8 mouse cellular contexts compared by ENCODE assay signal in the genomic region with DNA sequence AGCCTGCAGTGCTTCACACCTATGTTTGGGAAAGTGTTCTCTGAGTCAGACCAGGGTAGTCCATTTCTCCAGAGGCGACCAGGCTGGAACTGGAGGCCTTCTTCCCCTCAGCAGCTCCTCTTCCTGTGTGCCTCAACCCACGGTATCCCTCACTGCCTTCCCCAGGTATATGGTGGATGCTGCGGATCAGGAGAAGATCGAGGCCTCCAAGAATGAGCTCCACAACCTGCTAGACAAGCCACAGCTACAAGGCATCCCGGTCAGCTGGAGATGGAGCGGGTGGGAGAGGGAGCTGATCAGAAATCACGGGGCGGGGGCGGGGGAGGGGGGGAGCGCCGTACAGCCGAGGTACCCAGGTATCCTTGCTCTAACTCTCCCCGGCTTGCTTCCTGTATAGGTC. TPM values are rescaled to one million over a fixed set of nuclear protein-coding genes. Genes with fewer than 3 reads are reported as not detected.
DNase-seq lines count a peak whose midpoint lies in the region; ATAC-seq lines count a peak whose summit lies in the region.

No protein-coding gene starts in this region.

- H3K9me3 ChIP-seq in kidney, embryonic 15.5 days (replicated peaks) = no peaks in the 10 kb centered on the region
- H3K9me3 ChIP-seq in embryonic facial prominence, embryonic 13.5 days = no peaks in the 10 kb centered on the region
- H3K9me3 ChIP-seq in intestine, embryonic 15.5 days = no peaks in the 10 kb centered on the region

- H3K36me3 ChIP-seq in kidney, embryonic 15.5 days = peaks cover 31% of the 10 kb centered on the region
- peaks cover 35% of the 10 kb centered on the region for H3K36me3 ChIP-seq in embryonic facial prominence, embryonic 13.5 days
- peaks cover 7% of the 10 kb centered on the region for H3K36me3 ChIP-seq in intestine, embryonic 15.5 days

- no peaks in the 10 kb centered on the region for H3K27me3 ChIP-seq in kidney, embryonic 15.5 days
- H3K27me3 ChIP-seq in embryonic facial prominence, embryonic 13.5 days = no peaks in the 10 kb centered on the region
- no peaks in the 10 kb centered on the region for H3K27me3 ChIP-seq in intestine, embryonic 15.5 days (replicated peaks)

- ATAC-seq in kidney, embryonic 15.5 days (replicated peaks; ENCODE audit: low FRiP score) = peak; percentile 22
- no peak for ATAC-seq in embryonic facial prominence, embryonic 13.5 days (ENCODE audit: insufficient number of reproducible peaks, insufficient read depth, low FRiP score, low TSS enrichment, low read depth)
- ATAC-seq in intestine, embryonic 15.5 days = peak; percentile 33

- DNase-seq in kidney, postnatal 4 days = no peak
- DNase-seq in neural tube, embryonic 10.5 days (ENCODE audit: extremely low spot score, low spot score) = peak; percentile 43
- no peak for DNase-seq in spleen, postnatal 36 days (ENCODE audit: low spot score in 2 of 2)
- DNase-seq in frontal cortex, postnatal 25 days (ENCODE audit: low spot score in 2 of 2) = no peak
- no peak for DNase-seq in T-cell, adult 2 months (ENCODE audit: low spot score)

- peak overlapping the region; percentile 42 for H3K9ac ChIP-seq in kidney, embryonic 15.5 days
- H3K9ac ChIP-seq in embryonic facial prominence, embryonic 13.5 days = peak overlapping the region; percentile 69
- H3K9ac ChIP-seq in intestine, embryonic 15.5 days = 0 out of 2 replicates have a peak overlapping the region, but pooled peaks have one; percentile 8

- H3K4me2 ChIP-seq in kidney, embryonic 15.5 days = peak overlapping the region; percentile 57
- H3K4me2 ChIP-seq in embryonic facial prominence, embryonic 13.5 days = peak overlapping the region; percentile 53
- peak overlapping the region; percentile 48 for H3K4me2 ChIP-seq in intestine, embryonic 15.5 days (replicated peaks)

- H3K4me3 ChIP-seq in kidney, embryonic 15.5 days (replicated peaks) = peak overlapping the region; percentile 31
- H3K4me3 ChIP-seq in embryonic facial prominence, embryonic 13.5 days = peak overlapping the region; percentile 25; the same call in 1 of the 2 replicates
- H3K4me3 ChIP-seq in intestine, embryonic 15.5 days (replicated peaks) = 0 out of 2 replicates have a peak overlapping the region, but pooled peaks have one; percentile 9

- H3K27ac ChIP-seq in kidney, embryonic 15.5 days = peak overlapping the region; percentile 80
- peak overlapping the region; percentile 89 for H3K27ac ChIP-seq in embryonic facial prominence, embryonic 13.5 days
- peak overlapping the region; percentile 80; the same call in 1 of the 2 replicates for H3K27ac ChIP-seq in intestine, embryonic 15.5 days

- peaks cover 16% of the 10 kb centered on the region for H3K4me1 ChIP-seq in kidney, embryonic 15.5 days
- H3K4me1 ChIP-seq in embryonic facial prominence, embryonic 13.5 days = peaks cover 45% of the 10 kb centered on the region
- peaks cover 27% of the 10 kb centered on the region for H3K4me1 ChIP-seq in intestine, embryonic 15.5 days (replicated peaks)

- WGBS in kidney, embryonic 15.5 days = 24% methylated on average over 13 of the region's 13 CpGs
- 18% methylated on average over 13 of the region's 13 CpGs for WGBS in embryonic facial prominence, embryonic 13.5 days
- 22% methylated on average over 13 of the region's 13 CpGs for WGBS in intestine, embryonic 15.5 days

RNA-seq across cellular contexts. Expression of gene Arl8a, which starts 7.4 kb away (rescaled TPM):
- 45.3 and 52.3 TPM in 2 replicates for polyA plus RNA-seq in kidney, embryonic 15.5 days (2015; fragmentation: Nextera tagmentation; extraction: Ambion mirVana)
- 75.2 and 78.6 TPM in 2 replicates for polyA plus RNA-seq in embryonic facial prominence, embryonic 13.5 days (2015; fragmentation: Nextera tagmentation; extraction: Ambion mirVana)
- 60.6 TPM in 2 replicates for polyA plus RNA-seq in intestine, embryonic 15.5 days (2015; fragmentation: Nextera tagmentation; extraction: Ambion mirVana)

RNA-seq across cellular contexts. Expression of gene Gpr37l1, which starts 13.5 kb away (rescaled TPM):
- 0.09 TPM in 1 of 2 replicates, not detected in the other for polyA plus RNA-seq in kidney, embryonic 15.5 days (2015; fragmentation: Nextera tagmentation; extraction: Ambion mirVana)
- not detected in 2 replicates for polyA plus RNA-seq in embryonic facial prominence, embryonic 13.5 days (2015; fragmentation: Nextera tagmentation; extraction: Ambion mirVana)
- 0.47 and 0.73 TPM in 2 replicates for polyA plus RNA-seq in intestine, embryonic 15.5 days (2015; fragmentation: Nextera tagmentation; extraction: Ambion mirVana)

RNA-seq across cellular contexts. Expression of gene Ptpn7, which starts 21.5 kb away (rescaled TPM):
- 1.2 TPM in 2 replicates for polyA plus RNA-seq in kidney, embryonic 15.5 days (2015; fragmentation: Nextera tagmentation; extraction: Ambion mirVana)
- 1.5 and 2.2 TPM in 2 replicates for polyA plus RNA-seq in embryonic facial prominence, embryonic 13.5 days (2015; fragmentation: Nextera tagmentation; extraction: Ambion mirVana)
- 2.0 TPM in 2 replicates for polyA plus RNA-seq in intestine, embryonic 15.5 days (2015; fragmentation: Nextera tagmentation; extraction: Ambion mirVana)

RNA-seq across cellular contexts. Expression of gene Lgr6, which starts 48.9 kb away (rescaled TPM):
- polyA plus RNA-seq in kidney, embryonic 15.5 days (2015; fragmentation: Nextera tagmentation; extraction: Ambion mirVana) = 0.98 and 1.1 TPM in 2 replicates
- 8.3 and 11.5 TPM in 2 replicates for polyA plus RNA-seq in embryonic facial prominence, embryonic 13.5 days (2015; fragmentation: Nextera tagmentation; extraction: Ambion mirVana)
- 0.45 and 0.49 TPM in 2 replicates for polyA plus RNA-seq in intestine, embryonic 15.5 days (2015; fragmentation: Nextera tagmentation; extraction: Ambion mirVana)

Comparison
In these comparisons a context has a peak if more than half of its experiments do, and no peak if none do; other contexts are left out.
1. H3K9ac ChIP-seq: peak in every context shown above with its lines; median percentile 69 in embryonic facial prominence, embryonic 13.5 days; 42 in kidney, embryonic 15.5 days; 8 in intestine, embryonic 15.5 days.